Mouse (Mus musculus) intestine, embryonic 16.5 days (tissue): ENCODE results near the gene Smtnl2. TPM values are rescaled to one million over a fixed set of nuclear protein-coding genes. Genes with fewer than 3 reads are reported as not detected.
A peak's percentile ranks its signal among the peaks of the same experiment; 100 is the strongest.

Experiments
- ATAC-seq: fragments of 200-750 bp; cut with Nextera tagmentation; 2 replicates; pipeline ENCODE4 v1.8.0; 2017; ENCODE audit warnings: moderate TSS enrichment, moderate library complexity
- H3K27ac ChIP-seq: fragments of 300-500 bp; sonication (generic); 2 replicates; pipeline ENCODE4 v1.5.1; 2014; ENCODE audit warnings: mild to moderate bottlenecking, low read length
- H3K27me3 ChIP-seq: fragments of 300-500 bp; sonication (generic); replicated peaks from 2 replicates; pipeline ENCODE4 v1.6.1; 2014; ENCODE audit warnings: low read length, control low read depth, mixed read lengths; ENCODE audit not compliant: control insufficient read depth, insufficient read depth
- H3K36me3 ChIP-seq: fragments of 300-500 bp; sonication (generic); 2 replicates; pipeline ENCODE4 v1.6.1; 2014; ENCODE audit warnings: low read length, control low read depth; ENCODE audit not compliant: control insufficient read depth, insufficient read depth
- H3K4me1 ChIP-seq: fragments of 300-500 bp; sonication (generic); 2 replicates; pipeline ENCODE4 v1.6.1; 2014; ENCODE audit warnings: low read length, control low read depth, mixed read lengths; ENCODE audit not compliant: control insufficient read depth, insufficient read depth
- H3K4me2 ChIP-seq: fragments of 300-500 bp; sonication (generic); 2 replicates; pipeline ENCODE4 v1.6.1; 2014; ENCODE audit warnings: low read depth, low read length, control low read depth
- H3K4me3 ChIP-seq: fragments of 300-500 bp; sonication (generic); 2 replicates; pipeline ENCODE4 v1.5.1; 2014; ENCODE audit warnings: mild to moderate bottlenecking, low read length
- H3K9ac ChIP-seq: fragments of 300-500 bp; sonication (generic); 2 replicates; pipeline ENCODE4 v1.6.1; 2014; ENCODE audit warnings: low read depth, low read length
- H3K9me3 ChIP-seq: fragments of 300-500 bp; sonication (generic); 2 replicates; pipeline ENCODE4 v1.6.1; 2016; ENCODE audit warnings: low read length, control low read depth; ENCODE audit not compliant: control insufficient read depth
- WGBS: fragments of 180-500 bp; shearing (Covaris S2); extraction: QIAGEN DNeasy Blood & Tissue Kit; methylation state at CpG from one replicate; pipeline ENCODE4 v1.1.7; 2014; 5-methylcytosine and 5-hydroxymethylcytosine counted together
- polyA plus RNA-seq: library from polyadenylated mRNA; unstranded; fragments of >200 nt; fragmentation: Nextera tagmentation; extraction: Ambion mirVana; gene quantifications from 2 replicates; pipeline ENCODE4 v1.2.1, GENCODE M21; 2015

Smtnl2 gene
- polyA plus RNA-seq, 1 experiment from 2014 or later = 28.9 TPM

DNA sequence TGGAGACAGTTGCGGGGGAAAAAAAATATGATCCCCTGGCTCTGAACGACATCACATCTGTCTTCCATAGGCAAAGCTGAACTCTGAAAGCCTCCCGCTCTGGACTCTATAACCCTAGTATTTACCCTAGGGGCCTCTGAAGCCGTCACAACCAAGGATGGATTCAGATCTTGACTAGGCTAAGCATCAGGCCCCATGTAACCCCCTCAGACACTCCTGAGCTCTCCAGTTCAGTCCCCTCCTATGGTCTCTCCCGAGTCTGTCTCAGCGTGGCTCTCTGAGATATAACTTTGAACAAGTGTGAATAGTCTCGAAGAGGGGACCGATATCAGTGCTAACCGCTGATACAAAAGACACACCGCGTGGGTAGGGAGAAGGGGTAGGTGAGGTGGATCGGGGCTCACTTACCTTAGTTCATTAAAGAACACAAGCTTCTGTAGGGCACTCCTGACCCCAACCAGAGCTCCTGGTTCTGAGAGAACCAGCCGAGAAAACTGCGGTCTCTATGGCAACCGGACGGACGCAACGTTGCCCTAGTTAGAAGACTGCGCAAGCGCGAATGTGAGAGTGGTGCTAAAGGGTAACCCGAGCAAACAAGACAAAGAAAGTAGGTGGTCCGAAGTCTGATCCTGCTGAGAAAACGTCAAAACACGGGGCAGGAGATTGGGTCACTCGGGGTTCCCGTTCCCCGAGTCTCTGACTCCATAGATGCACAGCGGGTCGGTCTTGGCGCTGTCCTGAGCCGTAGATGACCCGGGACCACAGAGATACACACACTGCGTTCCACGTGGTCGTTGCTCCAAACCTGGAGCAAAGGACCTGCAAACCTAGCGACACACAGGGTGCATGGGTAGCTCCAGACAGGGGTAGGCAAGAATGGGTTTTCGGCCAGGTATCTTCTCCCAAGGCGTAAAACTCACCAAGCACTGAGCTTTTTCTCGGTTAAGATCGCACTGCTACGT is 49.8 kb downstream of the Smtnl2 start:
- 0 out of 2 replicates have a peak, but pooled peaks cover 3% of the 10 kb centered on the region for H3K4me1 ChIP-seq
- H3K9ac ChIP-seq = peak overlapping the region; percentile 62
- H3K27me3 ChIP-seq = no peaks in the 10 kb centered on the region
- ATAC-seq = peak; percentile 84
- H3K9me3 ChIP-seq = no peaks in the 10 kb centered on the region
- peak overlapping the region; percentile 86 for H3K4me2 ChIP-seq
- H3K4me3 ChIP-seq = peak overlapping the region; percentile 51
- no peak overlapping the region for H3K27ac ChIP-seq
- no peaks in the 10 kb centered on the region for H3K36me3 ChIP-seq
- WGBS = 8% methylated on average over 42 of the region's 42 CpGs

DNA sequence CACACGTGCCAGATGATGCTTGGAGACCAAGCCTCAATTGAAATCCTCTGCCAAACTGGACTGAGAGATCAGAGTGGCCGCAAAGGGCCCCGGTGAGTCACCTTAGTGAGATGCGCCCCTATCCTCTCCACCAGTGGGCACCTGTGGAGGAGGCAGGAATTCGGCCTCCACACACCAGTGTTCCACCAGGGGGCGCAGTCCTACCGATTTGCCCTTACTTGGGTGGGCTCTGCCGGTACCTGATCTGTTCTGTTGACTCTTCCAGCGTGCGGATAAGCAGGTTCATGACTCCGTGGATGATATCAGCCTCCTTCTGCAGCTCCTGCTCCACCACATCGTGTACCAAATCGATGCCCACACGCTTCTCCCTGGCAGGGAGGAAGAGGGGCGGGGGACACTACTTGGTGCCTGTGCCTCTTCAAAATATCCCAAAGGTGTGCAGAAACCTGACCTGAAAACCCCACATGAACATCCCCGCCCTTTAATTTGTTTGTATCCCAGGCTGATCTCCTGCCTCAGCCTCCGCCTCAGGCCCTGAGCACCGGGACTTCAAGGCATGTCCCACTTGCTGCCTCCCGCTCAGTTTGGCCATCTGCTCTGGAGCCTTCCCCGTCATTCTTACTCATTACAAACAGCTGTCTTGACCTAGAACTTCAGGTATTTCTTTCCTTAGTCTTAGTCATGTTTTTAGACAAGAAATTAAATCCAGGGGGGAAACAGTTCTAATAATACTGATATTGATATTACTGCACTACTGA is 56.4 kb downstream of the Smtnl2 start:
- Histone ChIP-seq H3K4me3 (peak overlapping the region; percentile 17; the same call in 1 of the 2 replicates), H3K9ac (no peak overlapping the region), H3K4me1 (no peaks in the 10 kb centered on the region), H3K27ac (no peak overlapping the region), H3K36me3 (no peaks in the 10 kb centered on the region), H3K27me3 (no peaks in the 10 kb centered on the region), H3K9me3 (no peaks in the 10 kb centered on the region), H3K4me2 (peak overlapping the region; percentile 45)
- WGBS = 22% methylated on average over 20 of the region's 20 CpGs
- ATAC-seq = peak; percentile 52; the same call in 1 of the 2 replicates

DNA sequence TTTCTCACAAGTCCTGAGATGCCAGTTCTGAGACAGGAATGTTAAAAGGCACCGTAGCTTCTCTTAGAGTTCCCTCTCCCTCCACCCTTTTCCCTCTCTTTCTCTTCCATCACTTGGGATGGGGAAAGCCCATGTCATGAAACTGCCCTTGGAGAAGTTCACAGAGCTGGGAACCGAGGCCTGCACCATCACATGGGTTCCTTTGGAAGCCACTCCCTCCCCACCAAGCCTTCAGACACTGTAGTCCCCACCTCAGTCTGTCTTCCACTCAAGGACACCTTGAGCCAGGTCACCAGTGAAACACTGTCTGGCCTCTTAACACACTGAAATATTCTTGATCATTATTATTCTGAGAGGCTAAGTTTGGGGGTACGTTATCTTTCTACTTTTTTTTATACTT is 58.3 kb downstream of the Smtnl2 start:
- Histone ChIP-seq H3K9ac (no peak overlapping the region), H3K4me1 (peaks cover 8% of the 10 kb centered on the region), H3K4me2 (no peak overlapping the region), H3K4me3 (no peak overlapping the region), H3K27ac (no peak overlapping the region), H3K36me3 (no peaks in the 10 kb centered on the region), H3K9me3 (no peaks in the 10 kb centered on the region), H3K27me3 (no peaks in the 10 kb centered on the region)
- 81% methylated on average over 3 of the region's 3 CpGs for WGBS
- no peak for ATAC-seq

DNA sequence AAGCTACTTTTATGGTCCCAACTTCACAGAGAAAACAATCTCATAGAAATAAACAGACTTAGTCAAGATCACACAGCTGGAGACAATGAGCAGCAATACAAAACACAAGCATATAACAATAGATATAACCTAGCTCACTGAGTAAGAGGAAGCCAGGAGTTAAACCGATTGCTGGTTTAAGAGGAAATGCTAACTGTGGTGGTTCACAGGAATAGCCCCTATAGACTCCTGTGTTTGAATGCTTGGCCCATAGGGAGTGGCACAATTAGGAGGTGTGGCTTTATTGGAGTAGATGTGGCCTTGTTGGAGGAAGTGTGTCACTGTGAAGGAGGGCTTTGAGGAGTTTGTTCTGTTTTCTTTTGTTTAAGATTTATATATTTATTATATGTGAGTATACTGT is 59.2 kb downstream of the Smtnl2 start:
- Histone ChIP-seq H3K9ac (no peak overlapping the region), H3K4me2 (no peak overlapping the region), H3K4me1 (peaks cover 8% of the 10 kb centered on the region), H3K4me3 (no peak overlapping the region), H3K27ac (no peak overlapping the region), H3K9me3 (no peaks in the 10 kb centered on the region), H3K27me3 (no peaks in the 10 kb centered on the region), H3K36me3 (no peaks in the 10 kb centered on the region)
- ATAC-seq = no peak
- 74% methylated on average over 1 of the region's 1 CpGs for WGBS

- 28% methylated on average over 4 of the region's 4 CpGs for WGBS
- no peak overlapping the region for H3K4me3 ChIP-seq
- H3K4me2 ChIP-seq = no peak overlapping the region
- peak; percentile 70; the same call in 1 of the 2 replicates for ATAC-seq
- H3K4me1 ChIP-seq = peaks cover 8% of the 10 kb centered on the region
- no peaks in the 10 kb centered on the region for H3K36me3 ChIP-seq
- H3K27ac ChIP-seq = no peak overlapping the region
- no peaks in the 10 kb centered on the region for H3K27me3 ChIP-seq
- H3K9ac ChIP-seq = no peak overlapping the region
- no peaks in the 10 kb centered on the region for H3K9me3 ChIP-seq
These were observed 61.9 kb downstream of the Smtnl2 start for GRCm38 (mm10) chr11:72349652-72350051.

- H3K9ac ChIP-seq = no peak overlapping the region
- no peak for ATAC-seq
- no peaks in the 10 kb centered on the region for H3K36me3 ChIP-seq
- no peak overlapping the region for H3K4me3 ChIP-seq
- no peaks in the 10 kb centered on the region for H3K9me3 ChIP-seq
- 43% methylated on average over 8 of the region's 8 CpGs for WGBS
- H3K27ac ChIP-seq = no peak overlapping the region
- H3K4me2 ChIP-seq = no peak overlapping the region
- H3K4me1 ChIP-seq = peaks cover 8% of the 10 kb centered on the region
- H3K27me3 ChIP-seq = no peaks in the 10 kb centered on the region
These were observed 62.5 kb downstream of the Smtnl2 start for GRCm38 (mm10) chr11:72349016-72349415.

DNA sequence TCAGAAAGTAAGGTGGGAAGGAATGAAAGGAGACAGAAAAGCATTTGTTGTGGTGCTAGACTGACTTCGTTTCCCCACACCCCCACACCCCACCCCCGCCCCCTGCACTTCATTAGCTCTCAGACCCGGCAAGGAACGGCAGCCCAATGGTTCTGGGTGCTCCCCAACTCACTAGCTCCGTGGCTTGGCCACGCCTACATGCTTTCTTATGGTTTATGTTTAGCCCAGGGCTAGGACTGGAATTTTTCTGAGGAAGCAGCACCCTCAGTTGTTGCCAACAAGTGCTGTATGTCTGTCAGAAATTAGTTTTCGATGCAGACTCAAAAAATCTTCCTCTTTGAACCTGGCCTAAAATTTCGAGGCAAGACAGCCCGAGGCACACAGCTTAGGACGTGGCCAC is 63.0 kb downstream of the Smtnl2 start:
- H3K4me3 ChIP-seq = no peak overlapping the region
- H3K4me1 ChIP-seq = peaks cover 8% of the 10 kb centered on the region
- H3K27ac ChIP-seq = no peak overlapping the region
- no peak for ATAC-seq
- H3K27me3 ChIP-seq = no peaks in the 10 kb centered on the region
- WGBS = 40% methylated on average over 10 of the region's 10 CpGs
- H3K4me2 ChIP-seq = no peak overlapping the region
- no peak overlapping the region for H3K9ac ChIP-seq
- no peaks in the 10 kb centered on the region for H3K36me3 ChIP-seq
- no peaks in the 10 kb centered on the region for H3K9me3 ChIP-seq

GRCm38 (mm10) chr11:72344486-72344885 is 67.0 kb downstream of the Smtnl2 start:
- Histone ChIP-seq H3K4me2 (no peak overlapping the region), H3K9ac (no peak overlapping the region), H3K27ac (no peak overlapping the region), H3K4me1 (peaks cover 8% of the 10 kb centered on the region), H3K36me3 (no peaks in the 10 kb centered on the region), H3K9me3 (no peaks in the 10 kb centered on the region), H3K27me3 (no peaks in the 10 kb centered on the region), H3K4me3 (no peak overlapping the region)
- no peak for ATAC-seq
- WGBS = 80% methylated on average over 11 of the region's 11 CpGs

DNA sequence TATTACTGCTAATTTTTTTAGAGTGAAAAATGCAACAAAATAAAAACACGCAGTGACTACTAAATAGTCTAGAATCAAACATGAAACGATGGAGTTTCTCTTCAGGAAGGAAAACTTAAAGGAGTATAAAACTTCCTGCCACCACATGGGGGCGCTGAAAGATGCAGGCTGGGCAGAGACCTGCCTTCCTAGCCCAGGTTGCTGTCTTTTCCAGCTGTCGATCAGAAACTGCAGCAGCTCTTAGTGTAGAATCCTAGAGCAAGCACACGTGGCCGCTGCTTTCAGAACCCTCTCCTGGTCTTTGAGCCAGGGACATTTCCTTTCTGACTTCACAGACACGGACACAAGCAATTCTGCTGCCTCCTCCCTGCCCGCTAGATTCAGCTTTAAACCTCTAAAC is 67.6 kb downstream of the Smtnl2 start:
- peaks cover 5% of the 10 kb centered on the region for H3K4me1 ChIP-seq
- H3K4me2 ChIP-seq = no peak overlapping the region
- H3K36me3 ChIP-seq = no peaks in the 10 kb centered on the region
- no peaks in the 10 kb centered on the region for H3K9me3 ChIP-seq
- ATAC-seq = no peak
- no peaks in the 10 kb centered on the region for H3K27me3 ChIP-seq
- 25% methylated on average over 8 of the region's 8 CpGs for WGBS
- H3K9ac ChIP-seq = no peak overlapping the region
- H3K4me3 ChIP-seq = no peak overlapping the region
- no peak overlapping the region for H3K27ac ChIP-seq
